Mouse (Mus musculus): Measurements from ENCODE around the gene Ldlrad3.

- TF ChIP-seq CTCF (IDR thresholded peaks at IDR 0.05; ENCODE audit: low read depth) (no peak), EP300 (IDR thresholded peaks at IDR 0.05; ENCODE audit: low read depth) (no peak)
These were observed at the start of gene Ldlrad3 for GRCm38 (mm10) chr2:102185951-102186561.

All from liver, postnatal 0 days (tissue).